Mouse (Mus musculus): ENCODE data around the gene Ushbp1. TPM values are rescaled to one million over a fixed set of nuclear protein-coding genes. Genes with fewer than 3 reads are reported as not detected.

Ushbp1 gene
- total and polyA plus RNA-seq, 3 experiments: 0.04 to 0.07 TPM; not detected in 1

GRCm38 (mm10) chr8:71422121-71422520 lies 26.5 kb upstream of the Ushbp1 start:
- Histone ChIP-seq H3K9ac (ENCODE audit: control insufficient read depth, low read depth, low read length, poor library complexity, severe bottlenecking) (no peak overlapping the region), H3K4me1 (ENCODE audit: control insufficient read depth in 1 of 2, insufficient read depth in 2 of 2, low read length in 2 of 2) (no peaks in the 10 kb centered on the region), H3K27ac (ENCODE audit: control insufficient read depth, low read depth, low read length) (no peak overlapping the region), H3K9me3 (replicated peaks; ENCODE audit: insufficient read depth, low read length) (no peaks in the 10 kb centered on the region), H3K79me2 (ENCODE audit: control insufficient read depth, insufficient read depth, low read length, poor library complexity) (no peaks in the 10 kb centered on the region), H3K36me3 (ENCODE audit: control insufficient read depth in 1 of 2, insufficient read depth in 2 of 2, low read length in 2 of 2) (no peaks in the 10 kb centered on the region), H3K4me3 (ENCODE audit: control insufficient read depth in 1 of 2, insufficient read depth in 1 of 2, low read depth in 2 of 2, low read length in 2 of 2) (no peak overlapping the region), H3K27me3 (ENCODE audit: control insufficient read depth in 1 of 2, insufficient read depth in 2 of 2, low read length in 2 of 2) (no peaks in the 10 kb centered on the region; a peak in 1 of 4 replicates)
- TF ChIP-seq USF2 (IDR thresholded peaks at IDR 0.05; ENCODE audit: borderline replicate concordance in 1 of 2, insufficient read depth in 1 of 2, low read depth in 1 of 2, low read length in 2 of 2): no peak
- TF ChIP-seq RCOR1 (IDR thresholded peaks at IDR 0.05; ENCODE audit: low read depth, low read length): no peak
- TF ChIP-seq GATA1 (IDR thresholded peaks at IDR 0.05; ENCODE audit: low read depth, low read length): no peak
- no peak for TF ChIP-seq TBP (IDR thresholded peaks at IDR 0.05; ENCODE audit: low read depth, low read length)
- TF ChIP-seq E2F4 (IDR thresholded peaks at IDR 0.05; ENCODE audit: borderline replicate concordance, low read depth, low read length): no peak
- TF ChIP-seq SIN3A (IDR thresholded peaks at IDR 0.05; ENCODE audit: low read length): no peak
- TF ChIP-seq ZMIZ1 (IDR thresholded peaks at IDR 0.05; ENCODE audit: low read depth, low read length): no peak
- no peak for TF ChIP-seq CHD1 (IDR thresholded peaks at IDR 0.05; ENCODE audit: low read depth, low read length)
- TF ChIP-seq SMC3 (IDR thresholded peaks at IDR 0.05; ENCODE audit: low read depth, low read length): no peak
- TF ChIP-seq POLR2AphosphoS2 (IDR thresholded peaks at IDR 0.05; ENCODE audit: low read length): no peak
- TF ChIP-seq ZNF384 (IDR thresholded peaks at IDR 0.05; ENCODE audit: low read depth, low read length): no peak
- no peak for TF ChIP-seq MAX (IDR thresholded peaks at IDR 0.05; ENCODE audit: low read length)
- no peak for TF ChIP-seq MAFK (IDR thresholded peaks at IDR 0.05; ENCODE audit: borderline replicate concordance, low read depth, low read length)
- no peak for TF ChIP-seq EP300 (IDR thresholded peaks at IDR 0.05; ENCODE audit: low read depth in 1 of 2, low read length in 2 of 2)
- TF ChIP-seq GABPA (IDR thresholded peaks at IDR 0.05; ENCODE audit: low read depth, low read length): no peak
- no peak for TF ChIP-seq BHLHE40 (IDR thresholded peaks at IDR 0.05; ENCODE audit: borderline replicate concordance, low read depth, low read length)
- no peak for TF ChIP-seq POLR2A (IDR thresholded peaks at IDR 0.05; ENCODE audit: control insufficient read depth in 1 of 2, insufficient read depth in 1 of 2, low read depth in 1 of 2, low read length in 2 of 2, poor library complexity in 1 of 2)
- no peak for TF ChIP-seq HCFC1 (IDR thresholded peaks at IDR 0.05; ENCODE audit: low read depth, low read length)
- TF ChIP-seq MAZ (IDR thresholded peaks at IDR 0.05; ENCODE audit: low read depth, low read length): no peak
- TF ChIP-seq ETS1 (IDR thresholded peaks at IDR 0.05; ENCODE audit: low read depth, low read length): no peak
- DNase-seq (ENCODE audit: low read depth, low spot score): no peak

GRCm38 (mm10) chr8:71411535-71412273 lies 16.1 kb upstream of the Ushbp1 start:
- no peak for TF ChIP-seq ZKSCAN1 (IDR thresholded peaks at IDR 0.05; ENCODE audit: low read depth, low read length)
- no peak for TF ChIP-seq MAZ (IDR thresholded peaks at IDR 0.05; ENCODE audit: low read depth, low read length)
- no peak for TF ChIP-seq MYB (IDR thresholded peaks at IDR 0.05; ENCODE audit: low read depth, low read length)
- TF ChIP-seq NELFE (IDR thresholded peaks at IDR 0.05; ENCODE audit: low read depth, low read length): no peak
- TF ChIP-seq POLR2AphosphoS2 (IDR thresholded peaks at IDR 0.05; ENCODE audit: low read length): peak; percentile 77
- TF ChIP-seq POLR2A (IDR thresholded peaks at IDR 0.05; ENCODE audit: control insufficient read depth in 1 of 2, insufficient read depth in 1 of 2, low read depth in 1 of 2, low read length in 2 of 2, poor library complexity in 1 of 2): peak in 1 of 2 experiments; percentile 35; a peak in 1 of 4 replicates
- no peaks in the 10 kb centered on the region for H3K9me3 ChIP-seq (replicated peaks; ENCODE audit: insufficient read depth, low read length)
- H3K4me3 ChIP-seq (ENCODE audit: control insufficient read depth in 1 of 2, insufficient read depth in 1 of 2, low read depth in 2 of 2, low read length in 2 of 2): no peak overlapping the region
- DNase-seq (ENCODE audit: low read depth, low spot score): peak; percentile 51
- H3K27me3 ChIP-seq (ENCODE audit: control insufficient read depth in 1 of 2, insufficient read depth in 2 of 2, low read length in 2 of 2): no peaks in the 10 kb centered on the region
- no peak overlapping the region for H3K9ac ChIP-seq (ENCODE audit: control insufficient read depth, low read depth, low read length, poor library complexity, severe bottlenecking)
- H3K79me2 ChIP-seq (ENCODE audit: control insufficient read depth, insufficient read depth, low read length, poor library complexity): peaks cover 5% of the 10 kb centered on the region
- peaks cover 0 to 4% of the 10 kb centered on the region in 2 experiments; a peak in 2 of 4 replicates for H3K36me3 ChIP-seq (ENCODE audit: control insufficient read depth in 1 of 2, insufficient read depth in 2 of 2, low read length in 2 of 2)
- H3K4me1 ChIP-seq (ENCODE audit: control insufficient read depth in 1 of 2, insufficient read depth in 2 of 2, low read length in 2 of 2): peaks cover 0 to 14% of the 10 kb centered on the region in 2 experiments; a peak in 2 of 4 replicates
- no peak overlapping the region for H3K27ac ChIP-seq (ENCODE audit: control insufficient read depth, low read depth, low read length)

Measured in MEL (cell line).